Mouse (Mus musculus) hematopoietic stem cell, adult 5-6 weeks (primary cell): ENCODE measurements around the gene Hapln4. TPM values are rescaled to one million over a fixed set of nuclear protein-coding genes. Genes with fewer than 3 reads are reported as not detected.

Experiments used
- ATAC-seq, 2 experiments: fragments of 125-278 bp in 1 of 2; replicated peaks in 1 of 2; 2 replicates each; pipeline ENCODE4 v1.8.0; 2016 to 2017; ENCODE audit warnings: inconsistent platforms in 2 of 2, mild to moderate bottlenecking in 2 of 2, moderate number of reproducible peaks in 2 of 2, low read depth in 1 of 2, moderate TSS enrichment in 1 of 2; ENCODE audit not compliant: low FRiP score in 2 of 2, poor library complexity in 2 of 2, severe bottlenecking in 2 of 2, insufficient read depth in 1 of 2, low TSS enrichment in 1 of 2
- total RNA-seq: library from RNA; stranded (forward); fragments of 172-1452, 232-1000 nt; gene quantifications from 2 replicates; pipeline ENCODE4 v1.2.3, GENCODE M21; 2017

Hapln4 gene
- total RNA-seq, 1 experiment from 2014 or later = not detected

DNA sequence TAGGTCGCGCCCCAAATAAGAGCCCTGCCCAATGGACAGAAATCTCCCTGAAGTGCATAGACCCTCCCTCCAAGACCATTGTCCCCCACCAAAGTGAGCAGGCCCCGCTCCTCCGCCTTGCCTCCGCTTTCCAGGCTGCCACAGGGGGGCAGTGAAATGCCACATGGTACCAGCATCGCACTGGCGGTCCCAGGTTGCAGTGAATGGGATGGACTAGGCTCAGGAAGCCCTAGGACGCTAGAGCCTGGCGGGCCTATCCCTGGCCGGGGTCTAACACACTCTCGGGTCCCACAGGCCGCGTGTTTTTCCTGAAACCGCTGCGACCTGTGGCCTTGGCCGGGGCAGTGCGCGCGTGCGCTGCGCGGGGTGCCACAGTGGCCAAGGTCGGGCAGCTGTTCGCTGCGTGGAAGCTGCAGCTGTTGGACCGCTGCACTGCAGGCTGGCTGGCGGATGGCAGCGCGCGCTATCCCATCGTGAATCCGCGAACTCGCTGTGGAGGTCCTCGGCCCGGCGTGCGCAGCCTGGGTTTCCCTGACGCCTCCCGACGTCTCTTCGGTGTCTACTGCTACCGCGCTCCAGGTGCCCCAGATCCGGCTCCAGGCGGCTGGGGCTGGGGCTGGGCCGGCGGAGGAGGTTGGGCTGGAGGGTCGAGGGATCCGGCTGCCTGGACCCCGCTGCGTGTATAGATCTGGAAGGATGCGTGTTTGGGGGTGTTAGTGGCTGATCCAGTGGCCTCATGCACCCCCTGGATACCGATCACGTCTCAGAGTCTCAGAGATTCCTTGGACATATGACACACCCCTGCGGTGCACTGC lies 4.8 kb downstream of the Hapln4 start:
- peak; percentile 13 to 30; a peak in 1 of 4 replicates for ATAC-seq

GRCm38 (mm10) chr8:70089296-70089960 lies 6.2 kb downstream of the Hapln4 start:
- no peak for ATAC-seq

- no peak for ATAC-seq
Measured at GRCm38 (mm10) chr8:70092786-70093185, 9.5 kb downstream of the Hapln4 start.

GRCm38 (mm10) chr8:70099276-70099675 lies 16.0 kb downstream of the Hapln4 start:
- no peak for ATAC-seq

DNA sequence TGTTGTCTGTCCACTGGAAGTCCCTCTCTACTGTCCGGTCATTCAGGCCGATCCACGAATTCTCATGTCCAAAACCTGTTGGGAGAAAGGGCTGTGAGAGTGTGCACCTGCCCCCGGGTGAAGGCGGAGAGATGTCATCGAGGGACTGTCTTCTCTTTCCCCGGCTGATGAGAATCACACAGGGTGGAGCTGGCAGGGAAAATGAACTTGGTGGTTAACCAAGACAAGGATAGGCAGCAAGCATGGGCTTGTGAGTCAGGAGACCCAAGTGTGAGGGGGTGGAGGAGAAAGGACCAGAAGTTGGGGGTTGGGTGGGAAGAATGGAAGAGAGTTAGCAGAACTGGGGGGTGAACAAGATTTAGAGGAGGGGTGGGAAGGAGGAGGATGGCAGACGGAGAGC lies 17.0 kb downstream of the Hapln4 start:
- no peak for ATAC-seq

DNA sequence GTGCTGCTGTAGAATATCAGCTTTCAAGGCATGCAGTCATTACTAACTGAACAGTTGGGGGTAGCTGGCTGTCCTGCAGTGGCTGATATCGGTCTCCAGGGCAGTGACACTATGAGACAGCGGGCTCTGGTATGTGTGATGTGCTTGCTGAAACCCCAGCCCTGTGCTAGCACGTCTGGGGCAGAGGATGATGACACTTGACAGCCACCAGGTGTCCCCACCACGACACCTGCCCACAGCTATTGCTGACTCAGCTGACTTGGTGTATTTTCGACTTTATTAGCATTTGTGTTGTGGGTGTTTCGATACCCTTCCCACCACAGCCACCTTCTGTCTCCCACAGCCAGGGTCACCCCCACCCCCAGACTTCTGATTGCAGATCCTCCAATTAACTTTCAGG lies 21.2 kb downstream of the Hapln4 start:
- peak; percentile 68 to 79 for ATAC-seq

GRCm38 (mm10) chr8:70104922-70105321 lies 21.7 kb downstream of the Hapln4 start:
- ATAC-seq = no peak

- no peak for ATAC-seq
Measured at GRCm38 (mm10) chr8:70110451-70110850, 27.2 kb downstream of the Hapln4 start.

DNA sequence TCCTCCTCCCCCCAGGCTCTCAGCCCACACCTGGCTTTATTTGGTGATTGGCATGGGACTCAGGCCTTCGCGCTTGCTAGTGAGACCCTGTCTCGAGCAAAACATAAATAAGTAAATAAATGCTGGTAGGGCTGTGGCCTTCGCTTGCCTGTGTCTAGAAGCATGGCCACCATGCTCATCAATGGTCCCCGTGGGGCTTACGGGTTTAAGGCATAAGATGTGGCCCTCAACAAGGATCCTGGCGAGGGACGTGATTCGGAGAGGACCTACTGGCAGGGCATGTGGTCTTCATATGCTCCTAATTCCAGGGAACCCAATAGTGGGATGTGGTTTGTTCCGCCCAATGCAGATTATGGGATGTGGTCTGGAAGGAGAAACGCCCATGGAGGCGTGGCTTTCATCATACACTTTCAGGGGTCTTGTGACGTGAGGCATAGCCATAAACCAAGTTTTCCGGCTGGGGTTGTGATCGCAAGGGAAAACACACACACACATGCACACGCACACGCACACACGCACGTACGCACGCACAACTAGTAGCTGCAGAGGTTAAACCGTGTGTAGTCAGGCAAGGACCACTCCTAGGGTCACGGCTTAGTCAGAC lies 28.0 kb downstream of the Hapln4 start:
- no peak for ATAC-seq

DNA sequence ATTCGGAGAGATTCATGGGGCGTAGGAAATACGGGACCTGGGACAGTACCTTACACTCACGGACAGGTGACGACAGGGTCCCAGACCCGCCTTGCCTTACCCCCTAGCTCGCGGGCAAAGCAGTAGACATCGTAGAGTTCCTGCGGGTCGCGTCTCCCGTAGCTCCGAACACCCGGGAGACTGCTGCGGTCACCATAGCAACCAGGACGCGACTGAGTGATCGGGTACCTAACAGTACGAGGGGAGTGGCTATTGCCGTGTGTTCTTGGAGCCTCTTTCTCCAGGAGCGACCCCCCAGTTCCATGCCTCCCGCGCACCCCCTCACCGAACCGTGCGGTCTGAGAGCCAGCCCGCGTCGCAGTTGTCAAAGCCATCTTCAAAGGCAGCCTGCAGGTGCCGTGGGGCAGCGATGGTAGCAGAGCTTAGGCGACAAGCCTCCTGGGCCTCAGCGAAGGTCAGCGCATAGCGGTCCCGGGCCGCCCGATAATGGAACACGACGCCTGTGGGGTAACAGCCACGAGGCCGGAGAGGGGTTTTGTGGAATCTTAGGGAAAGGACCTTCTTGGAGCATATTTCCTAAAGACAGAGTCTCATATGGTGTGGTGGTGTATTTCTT lies 29.3 kb downstream of the Hapln4 start:
- no peak for ATAC-seq

GRCm38 (mm10) chr8:70114488-70114887 lies 31.2 kb downstream of the Hapln4 start:
- ATAC-seq = no peak

- ATAC-seq = no peak
Measured at GRCm38 (mm10) chr8:70114892-70115291, 31.6 kb downstream of the Hapln4 start.

DNA sequence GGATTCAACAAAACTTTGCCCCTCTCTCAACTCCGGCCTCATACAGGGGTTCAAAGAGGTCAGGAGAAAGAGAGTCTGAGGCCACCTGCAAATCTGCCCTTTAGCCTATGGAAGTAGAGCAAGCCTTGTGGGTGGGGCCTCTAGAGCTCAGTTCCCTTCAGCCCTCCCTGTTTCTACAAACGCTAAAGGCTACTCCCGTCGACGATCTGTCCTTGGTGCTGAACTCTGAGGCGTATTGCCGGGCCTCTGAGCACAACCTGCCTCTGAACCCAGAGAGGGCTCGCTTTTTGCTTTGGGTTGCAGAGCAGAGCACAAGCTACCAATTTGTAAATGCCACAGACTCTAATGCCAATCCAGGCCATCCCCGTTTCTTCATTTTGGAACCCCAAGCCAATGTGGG lies 34.4 kb downstream of the Hapln4 start:
- ATAC-seq = peak; percentile 62 to 69; a peak in 3 of 4 replicates

GRCm38 (mm10) chr8:70118726-70119700 lies 35.8 kb downstream of the Hapln4 start:
- peak in 1 of 2 experiments; percentile 33; a peak in 1 of 4 replicates for ATAC-seq

- no peak for ATAC-seq
Measured at GRCm38 (mm10) chr8:70120667-70121066, 37.4 kb downstream of the Hapln4 start, which contains the start of gene Ncan. Ncan (minus strand) TSS chr8:70120873.

DNA sequence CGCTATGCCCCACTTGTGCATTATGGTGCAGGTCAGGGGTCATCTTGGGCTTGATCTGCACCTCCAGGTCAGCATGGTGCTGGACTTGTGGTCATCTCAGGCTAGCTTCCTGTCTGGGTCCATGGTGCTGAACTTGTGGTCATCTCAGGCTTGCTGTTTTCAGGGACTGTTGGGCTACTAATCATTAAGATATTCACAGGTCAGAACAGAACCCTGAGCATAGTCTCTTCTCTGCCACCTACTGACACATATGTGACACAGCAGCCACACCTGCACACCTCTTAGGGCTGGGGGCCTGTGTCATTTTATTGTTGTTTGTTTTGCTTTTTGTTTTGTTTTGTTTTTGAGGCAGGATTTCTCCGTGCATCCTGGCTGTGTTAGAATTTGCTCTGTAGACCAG lies 39.6 kb downstream of the Hapln4 start:
- 0 out of 4 replicates have a peak, but pooled peaks have one; percentile 51 to 61 for ATAC-seq

- ATAC-seq = no peak
Measured at GRCm38 (mm10) chr8:70124992-70125391, 41.7 kb downstream of the Hapln4 start.
